Mouse (Mus musculus) inflammation-experienced regulatory T-cells (primary cell): ENCODE data around the gene Zfp346. TPM values are rescaled to one million over a fixed set of nuclear protein-coding genes. Genes with fewer than 3 reads are reported as not detected.

ENCODE experiments used
- polyA plus RNA-seq, 2 experiments: library from polyadenylated mRNA; unstranded; fragments of 100-300 nt; shearing (Covaris generic); gene quantifications; one replicate each; pipeline ENCODE4 v1.2.1; 2017

Gene Zfp346
- 10 to 100 TPM; 30.6 to 35.8 TPM for polyA plus RNA-seq

DNA sequence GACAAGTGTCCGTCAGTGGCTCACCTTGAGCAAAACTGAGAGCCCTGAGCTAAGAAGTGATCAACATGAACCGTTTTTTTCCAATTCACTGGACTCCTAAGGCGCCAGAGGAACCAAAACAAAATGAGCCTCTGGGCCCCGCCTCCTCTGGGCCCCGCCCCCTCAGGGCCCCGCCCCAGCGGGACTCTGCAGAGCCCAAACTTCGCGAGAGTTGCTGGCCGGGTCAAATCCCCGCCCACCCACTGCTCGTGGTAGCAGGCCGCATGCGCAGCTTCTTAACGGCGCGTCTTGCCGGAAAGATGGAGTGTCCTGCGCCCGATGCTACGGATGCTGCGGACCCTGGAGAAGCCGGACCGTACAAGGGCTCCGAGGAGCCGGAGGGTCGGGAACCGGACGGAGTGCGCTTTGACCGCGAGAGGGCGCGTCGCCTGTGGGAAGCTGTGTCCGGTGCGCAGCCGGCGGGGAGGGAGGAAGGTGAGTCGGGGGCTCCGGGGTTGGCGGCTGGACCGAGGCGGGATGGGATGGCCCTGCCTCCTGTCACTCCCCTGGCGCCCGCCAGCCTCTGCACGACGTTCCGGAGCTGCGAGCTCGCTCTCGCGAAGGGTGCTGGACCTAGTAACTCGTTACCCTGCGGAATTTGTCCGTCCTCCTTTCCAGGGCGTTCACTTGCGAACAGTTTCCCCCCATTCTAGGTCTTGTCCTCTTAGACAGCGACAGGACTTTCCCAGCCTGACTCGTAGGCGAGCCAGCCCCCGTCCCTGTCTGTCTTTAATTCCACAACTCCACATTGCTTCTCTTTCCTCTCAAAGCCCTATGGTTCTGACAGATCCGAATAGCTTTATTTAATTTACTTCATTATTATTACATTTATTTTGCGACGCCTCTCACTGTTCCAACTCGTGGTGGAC, at the start of gene Zfp346:
TSS of gene Zfp346 (plus strand) at position 267 of the 908 bp plus-strand sequence.

GRCm38 (mm10) chr13:55099726-55100478, 5.2 kb upstream of the Zfp346 start, which contains the start of gene Uimc1:
Gene Uimc1 (minus strand): TSS chr13:55100300.

DNA sequence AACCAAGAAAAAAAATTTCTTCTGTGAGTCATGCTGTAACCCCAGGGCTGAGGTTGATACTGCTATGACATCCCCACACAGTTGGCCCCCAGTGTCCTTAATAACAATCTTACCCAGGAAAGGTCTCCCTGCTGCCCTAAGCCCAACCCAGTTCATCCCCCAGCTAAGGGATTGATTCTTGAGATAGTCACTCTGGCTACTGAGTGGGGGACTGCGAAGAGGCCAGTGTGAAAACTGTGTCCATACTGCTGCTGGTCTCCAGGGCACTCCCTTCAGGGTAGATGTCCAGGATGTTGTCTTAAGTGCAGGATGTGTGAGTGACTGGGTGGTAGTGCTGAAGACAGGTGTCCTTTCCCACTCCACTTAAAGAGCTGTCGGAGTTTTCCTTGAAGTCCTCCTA, 28.3 kb downstream of the Zfp346 start, which contains the start of gene Gm17617:
TSS of gene Gm17617 (minus strand) at position 101 of the 400 bp plus-strand sequence.

GRCm38 (mm10) chr13:55152621-55153415, 47.7 kb downstream of the Zfp346 start, which contains the start of gene Fgfr4:
Gene Fgfr4 (plus strand): TSS chr13:55152640.

Other genes starting within 250 kb of the Zfp346 start
- gene Unc5a, start 155.9 kb upstream of the Zfp346 start, polyA plus RNA-seq: 1 to 10 TPM; 2.3 to 5.0 TPM
- gene Hk3, start 83.9 kb upstream of the Zfp346 start, polyA plus RNA-seq: 1 to 10 TPM; 1.1 to 1.9 TPM
- gene Uimc1, start 5.0 kb upstream of the Zfp346 start, polyA plus RNA-seq: 10 to 100 TPM; 68.0 to 80.8 TPM
- gene Gm17617, start 28.2 kb downstream of the Zfp346 start, polyA plus RNA-seq: not detected
- gene Fgfr4, start 47.3 kb downstream of the Zfp346 start, polyA plus RNA-seq: not detected
- 10 to 100 TPM; 61.8 to 69.0 TPM for gene Nsd1, start 104.5 kb downstream of the Zfp346 start, polyA plus RNA-seq
- gene Prelid1, start 215.2 kb downstream of the Zfp346 start, polyA plus RNA-seq: 100 to 1,000 TPM; 286 to 289 TPM
- 100 to 1,000 TPM; 157 to 162 TPM for gene Rab24, start 216.6 kb downstream of the Zfp346 start, polyA plus RNA-seq
- gene Mxd3, start 224.5 kb downstream of the Zfp346 start, polyA plus RNA-seq: 1 to 10 TPM in 1 of 2 experiments, under 1 TPM in 1; 0.51 to 1.2 TPM